Mouse (Mus musculus) kidney, adult 18-20 months (tissue): ENCODE measurements at regions not wholly inside any gene's neighbourhood (a gene's known extent, or its start where the extent isn't known, plus 50 kb on each side); places are given as distances from the start of the nearest gene placed in this dataset.
A peak's percentile ranks its signal among the peaks of the same experiment; 100 is the strongest.

Experiments used
- DNase-seq: peaks from one replicate; pipeline ENCODE4 v3.0.0; 2021

- DNase-seq: no peak
Observed at GRCm38 (mm10) chr11:54195954-54196353, 53.5 kb downstream of the Csf2 start.

GRCm38 (mm10) chr11:54194733-54195132 lies 54.7 kb downstream of the Csf2 start:
- DNase-seq: no peak

GRCm38 (mm10) chr11:54192275-54192674 lies 57.2 kb downstream of the Csf2 start:
- no peak for DNase-seq

- no peak for DNase-seq
Observed at GRCm38 (mm10) chr11:54187826-54188225, 61.6 kb downstream of the Csf2 start.

GRCm38 (mm10) chr11:54187377-54187776 lies 62.1 kb downstream of the Csf2 start:
- DNase-seq: no peak

- no peak for DNase-seq
Observed at GRCm38 (mm10) chr11:54185710-54186325, 63.6 kb downstream of the Csf2 start.

- peak; percentile 15 for DNase-seq
Observed at GRCm38 (mm10) chr11:54181696-54182323, 67.7 kb downstream of the Csf2 start.
